22 mouse cellular contexts compared by ENCODE assay signal in genomic region chr2:132024028-132024427, GRCm38 (mm10).
"Had no signal": no experiment of that assay in that cellular context is flagged by ENCODE, and none has a peak within 500 bp of the region (broad histone marks: within the 10 kb centered on the region; RNA-seq: fewer than 3 reads in every experiment).

No protein-coding gene starts in this region.

- DNase-seq: gastrocnemius, postnatal 14 days; gastrocnemius, postnatal 36 days; heart, adult 18-20 months; heart, postnatal 10 days; heart, postnatal 36 days; kidney, adult 11 months; kidney, adult 2 months; kidney, adult 9 months; kidney, postnatal 14 days; kidney, postnatal 36 days; layer of hippocampus, adult 9-11 months; layer of hippocampus, postnatal 36 days; left cerebral cortex, postnatal 4 days had no signal

- H3K27ac ChIP-seq: heart, embryonic 10.5 days; hindbrain, embryonic 13.5 days; hindbrain, embryonic 15.5 days; hindbrain, postnatal 0 days; kidney, embryonic 15.5 days; kidney, postnatal 0 days; limb, embryonic 13.5 days; limb, embryonic 15.5 days had no signal

- H3K36me3 ChIP-seq: heart, embryonic 10.5 days; heart, embryonic 12.5 days; hindbrain, embryonic 13.5 days; hindbrain, embryonic 15.5 days; kidney, embryonic 15.5 days; limb, embryonic 13.5 days; limb, embryonic 15.5 days had no signal

- H3K27me3 ChIP-seq: hindbrain, embryonic 13.5 days; hindbrain, embryonic 15.5 days had no signal

- H3K4me3 ChIP-seq: heart, embryonic 10.5 days; heart, embryonic 12.5 days; hindbrain, embryonic 13.5 days; hindbrain, embryonic 15.5 days; kidney, embryonic 15.5 days; limb, embryonic 13.5 days; limb, embryonic 15.5 days had no signal
